Mouse (Mus musculus) forebrain, embryonic 12.5 days (tissue): ENCODE results near the gene Dtnbp1. TPM values are rescaled to one million over a fixed set of nuclear protein-coding genes. Genes with fewer than 3 reads are reported as not detected.

ENCODE experiments used
- ATAC-seq: fragments of 200-750 bp; cut with Nextera tagmentation; 2 replicates; pipeline ENCODE4 v1.8.0; 2017; ENCODE audit warnings: moderate TSS enrichment; ENCODE audit not compliant: low FRiP score
- H3K27ac ChIP-seq: fragments of 300-500 bp; sonication (generic); 2 replicates; pipeline ENCODE4 v1.5.1; 2016; ENCODE audit warnings: mild to moderate bottlenecking
- H3K27me3 ChIP-seq: fragments of 300-500 bp; sonication (generic); 2 replicates; pipeline ENCODE4 v1.6.1; 2016; ENCODE audit warnings: mild to moderate bottlenecking
- H3K36me3 ChIP-seq: fragments of 300-500 bp; sonication (generic); replicated peaks from 2 replicates; pipeline ENCODE4 v1.6.1; 2016; ENCODE audit warnings: mild to moderate bottlenecking
- H3K4me1 ChIP-seq: fragments of 300-500 bp; sonication (generic); 2 replicates; pipeline ENCODE4 v1.6.1; 2016
- H3K4me2 ChIP-seq: fragments of 300-500 bp; sonication (generic); 2 replicates; pipeline ENCODE4 v1.6.1; 2016; ENCODE audit warnings: mild to moderate bottlenecking, moderate library complexity
- H3K4me3 ChIP-seq: fragments of 300-500 bp; sonication (generic); replicated peaks from 2 replicates; pipeline ENCODE4 v1.5.1; 2016; ENCODE audit warnings: mild to moderate bottlenecking
- H3K9ac ChIP-seq: fragments of 300-500 bp; sonication (generic); 2 replicates; pipeline ENCODE4 v1.6.1; 2016; ENCODE audit warnings: mild to moderate bottlenecking
- H3K9me3 ChIP-seq: fragments of 300-500 bp; sonication (generic); 2 replicates; pipeline ENCODE4 v1.6.1; 2016
- WGBS: fragments of 180-500 bp; shearing (Covaris S2); methylation state at CpG from one replicate; pipeline ENCODE4 v1.1.7; 2016; 5-methylcytosine and 5-hydroxymethylcytosine counted together
- polyA plus RNA-seq: library from polyadenylated mRNA; unstranded; fragments of >200 nt; fragmentation: Nextera tagmentation; extraction: Ambion mirVana; gene quantifications from 2 replicates; pipeline ENCODE4 v1.2.1, GENCODE M21; 2016

Dtnbp1 gene
- polyA plus RNA-seq, 1 experiment from 2014 or later: 86.7 TPM

- Histone ChIP-seq H3K9ac (no peak overlapping the region), H3K27ac (no peak overlapping the region), H3K4me3 (no peak overlapping the region), H3K4me1 (peaks cover 25% of the 10 kb centered on the region), H3K4me2 (no peak overlapping the region), H3K9me3 (no peaks in the 10 kb centered on the region), H3K36me3 (peaks cover 3% of the 10 kb centered on the region; the same call in 1 of the 2 replicates), H3K27me3 (no peaks in the 10 kb centered on the region)
- WGBS: 94% methylated on average over 3 of the region's 3 CpGs
- no peak for ATAC-seq
These were observed 64.3 kb downstream of the Dtnbp1 start for GRCm38 (mm10) chr13:44937681-44938080.

GRCm38 (mm10) chr13:44933575-44933974 is 68.4 kb downstream of the Dtnbp1 start:
- Histone ChIP-seq H3K9ac (no peak overlapping the region), H3K27ac (no peak overlapping the region), H3K4me3 (no peak overlapping the region), H3K9me3 (no peaks in the 10 kb centered on the region), H3K4me1 (peaks cover 19% of the 10 kb centered on the region), H3K36me3 (0 out of 2 replicates have a peak, but pooled peaks cover 8% of the 10 kb centered on the region), H3K27me3 (no peaks in the 10 kb centered on the region), H3K4me2 (no peak overlapping the region)
- ATAC-seq: no peak
- WGBS: 53% methylated on average over 7 of the region's 7 CpGs

DNA sequence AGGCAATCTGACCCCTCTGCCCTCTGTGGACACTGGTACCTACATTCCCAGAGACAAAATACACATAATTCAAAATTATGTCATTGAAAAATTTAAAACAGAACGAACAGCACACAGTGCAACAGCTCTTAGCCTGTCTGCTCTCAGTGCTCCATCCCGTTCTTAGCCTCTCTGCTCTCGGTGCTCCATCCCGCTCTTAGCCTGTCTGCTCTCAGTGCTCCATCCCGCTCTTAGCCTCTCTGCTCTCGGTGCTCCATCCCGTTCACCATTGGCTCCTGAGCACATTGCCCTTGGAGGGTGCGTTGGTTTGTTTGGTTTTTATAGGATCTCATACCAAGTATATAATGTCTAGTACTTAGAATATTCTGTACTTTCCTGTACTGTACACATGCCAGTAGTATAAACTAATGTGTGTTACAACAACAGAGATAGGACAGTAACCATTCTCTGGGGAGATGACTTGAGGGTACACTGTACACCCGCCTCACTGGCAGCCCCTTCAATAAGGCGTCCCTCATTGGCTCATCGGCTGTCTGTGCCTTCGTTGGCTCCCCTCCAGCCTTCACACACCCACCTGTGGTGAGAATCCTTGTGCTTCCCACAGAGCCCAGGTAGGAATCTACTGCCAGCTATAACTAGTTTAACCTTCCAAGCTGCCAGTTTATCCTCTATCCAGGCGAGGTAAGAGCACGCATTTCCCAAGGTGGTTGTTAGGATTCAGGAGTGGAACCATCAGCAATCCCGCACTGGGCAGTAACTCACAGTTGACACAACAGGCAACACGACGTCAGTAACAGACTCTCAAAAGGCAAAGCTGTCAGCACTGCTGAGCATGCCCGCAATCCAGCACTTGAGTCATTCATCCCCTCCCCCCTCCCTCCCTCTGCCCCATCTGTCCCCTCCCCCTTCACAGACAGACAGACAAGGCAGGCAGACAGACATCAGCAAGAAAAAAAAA is 69.4 kb downstream of the Dtnbp1 start:
- Histone ChIP-seq H3K9me3 (no peaks in the 10 kb centered on the region), H3K4me2 (no peak overlapping the region), H3K9ac (no peak overlapping the region), H3K4me1 (peaks cover 19% of the 10 kb centered on the region), H3K36me3 (peaks cover 16% of the 10 kb centered on the region; the same call in 1 of the 2 replicates), H3K27ac (0 out of 2 replicates have a peak overlapping the region, but pooled peaks have one; percentile 46), H3K4me3 (no peak overlapping the region), H3K27me3 (no peaks in the 10 kb centered on the region)
- WGBS: 78% methylated on average over 18 of the region's 18 CpGs
- ATAC-seq: no peak

DNA sequence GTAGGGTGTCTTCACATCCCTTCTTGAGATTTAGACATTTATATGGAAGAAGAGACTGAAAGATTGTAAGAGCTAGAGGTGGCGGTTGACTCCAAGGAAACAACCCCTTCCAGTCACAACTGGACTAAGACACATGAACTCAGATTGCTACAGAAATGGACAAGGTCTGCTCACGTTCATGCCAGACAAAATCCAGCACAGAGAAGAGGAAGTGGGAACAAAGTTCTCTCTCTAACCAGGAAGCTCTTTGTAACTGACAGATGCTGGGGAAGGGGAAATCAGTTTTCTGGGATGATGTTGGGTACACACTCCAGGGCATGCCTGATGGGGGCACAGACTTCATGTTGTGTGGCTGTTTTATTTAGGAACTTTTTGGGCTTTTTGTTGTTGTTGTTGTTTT is 75.6 kb downstream of the Dtnbp1 start:
- peaks cover 68% of the 10 kb centered on the region for H3K36me3 ChIP-seq
- WGBS: 75% methylated on average over 2 of the region's 2 CpGs
- ATAC-seq: no peak

GRCm38 (mm10) chr13:44925173-44925572 is 76.8 kb downstream of the Dtnbp1 start:
- H3K9ac ChIP-seq: no peak overlapping the region
- no peaks in the 10 kb centered on the region for H3K4me1 ChIP-seq
- WGBS: 82% methylated on average over 2 of the region's 2 CpGs
- H3K27ac ChIP-seq: no peak overlapping the region
- no peak overlapping the region for H3K4me3 ChIP-seq
- H3K36me3 ChIP-seq: peaks cover 75% of the 10 kb centered on the region
- no peak for ATAC-seq
- no peaks in the 10 kb centered on the region for H3K27me3 ChIP-seq
- H3K9me3 ChIP-seq: no peaks in the 10 kb centered on the region
- H3K4me2 ChIP-seq: no peak overlapping the region

More for the DNA sequence above, 75.6 kb downstream of the Dtnbp1 start:
- no peaks in the 10 kb centered on the region for H3K4me1 ChIP-seq
- H3K27ac ChIP-seq: no peak overlapping the region
- no peak overlapping the region for H3K4me2 ChIP-seq
- H3K4me3 ChIP-seq: no peak overlapping the region
- no peaks in the 10 kb centered on the region for H3K27me3 ChIP-seq
- H3K9me3 ChIP-seq: no peaks in the 10 kb centered on the region
- no peak overlapping the region for H3K9ac ChIP-seq

- H3K9ac ChIP-seq: no peak overlapping the region
- no peaks in the 10 kb centered on the region for H3K27me3 ChIP-seq
- WGBS: 86% methylated on average over 3 of the region's 3 CpGs
- H3K4me3 ChIP-seq: no peak overlapping the region
- H3K9me3 ChIP-seq: no peaks in the 10 kb centered on the region
- no peak overlapping the region for H3K4me2 ChIP-seq
- peaks cover 86% of the 10 kb centered on the region for H3K36me3 ChIP-seq
- ATAC-seq: no peak
- no peak overlapping the region for H3K27ac ChIP-seq
- H3K4me1 ChIP-seq: no peaks in the 10 kb centered on the region
These were observed 77.9 kb downstream of the Dtnbp1 start for GRCm38 (mm10) chr13:44924042-44924441.

DNA sequence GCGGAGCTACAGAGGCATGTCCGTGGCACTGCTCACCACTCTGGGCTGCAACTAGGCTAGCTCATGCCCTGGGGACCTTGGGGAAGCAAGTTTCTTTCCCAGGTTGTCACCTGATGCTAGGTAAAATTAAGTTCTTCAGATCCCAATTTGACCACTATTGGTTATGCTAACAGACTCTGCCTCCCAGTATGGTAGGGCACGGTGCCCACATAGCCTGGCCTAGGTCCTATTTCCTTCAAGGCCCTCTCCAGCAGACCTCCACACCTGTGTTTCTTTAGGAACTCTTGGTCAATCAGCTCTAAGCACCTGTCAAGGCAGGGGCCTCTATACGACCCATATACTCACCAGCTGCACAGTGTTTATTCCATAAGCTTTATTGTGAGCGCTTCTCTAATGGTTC is 80.2 kb downstream of the Dtnbp1 start:
- no peak for ATAC-seq
- peaks cover 94% of the 10 kb centered on the region for H3K36me3 ChIP-seq

DNA sequence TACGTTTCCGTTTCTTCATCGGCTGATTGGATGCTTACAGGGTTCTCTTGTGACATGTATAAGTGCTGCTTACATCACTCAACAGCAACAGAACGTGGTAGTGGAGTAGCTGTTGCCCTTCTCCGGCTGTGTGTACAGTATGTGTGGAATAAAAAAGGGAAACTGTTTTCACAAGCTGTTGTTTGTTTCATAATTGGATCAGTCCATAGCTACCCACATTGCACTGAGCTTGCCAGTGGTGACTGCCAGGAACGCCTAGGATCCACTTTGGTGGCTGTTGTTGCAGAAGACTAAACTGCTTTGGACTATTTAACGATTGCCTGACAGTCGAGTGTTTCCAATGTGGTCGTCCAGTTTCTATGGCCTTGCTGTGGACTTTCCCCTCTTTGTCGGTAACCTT is 80.9 kb downstream of the Dtnbp1 start:
- Histone ChIP-seq H3K27me3 (no peaks in the 10 kb centered on the region), H3K4me3 (no peak overlapping the region), H3K27ac (no peak overlapping the region), H3K4me1 (no peaks in the 10 kb centered on the region), H3K9me3 (no peaks in the 10 kb centered on the region), H3K9ac (no peak overlapping the region), H3K4me2 (no peak overlapping the region), H3K36me3 (peaks cover 98% of the 10 kb centered on the region)
- 76% methylated on average over 10 of the region's 10 CpGs for WGBS
- no peak for ATAC-seq

More for the DNA sequence above, 80.2 kb downstream of the Dtnbp1 start:
- Histone ChIP-seq H3K9ac (no peak overlapping the region), H3K9me3 (no peaks in the 10 kb centered on the region), H3K4me1 (no peaks in the 10 kb centered on the region), H3K4me2 (no peak overlapping the region), H3K27ac (no peak overlapping the region), H3K27me3 (no peaks in the 10 kb centered on the region), H3K4me3 (no peak overlapping the region)
- 96% methylated on average over 5 of the region's 5 CpGs for WGBS

GRCm38 (mm10) chr13:44918269-44918668 is 83.7 kb downstream of the Dtnbp1 start:
- H3K9me3 ChIP-seq: no peaks in the 10 kb centered on the region
- H3K36me3 ChIP-seq: peaks cover 100% of the 10 kb centered on the region
- WGBS: 92% methylated on average over 2 of the region's 2 CpGs
- no peak overlapping the region for H3K27ac ChIP-seq
- no peak overlapping the region for H3K4me3 ChIP-seq
- H3K27me3 ChIP-seq: no peaks in the 10 kb centered on the region
- no peak overlapping the region for H3K9ac ChIP-seq
- H3K4me2 ChIP-seq: no peak overlapping the region
- no peak for ATAC-seq
- no peaks in the 10 kb centered on the region for H3K4me1 ChIP-seq

GRCm38 (mm10) chr13:44917202-44917601 is 84.7 kb downstream of the Dtnbp1 start:
- H3K36me3 ChIP-seq: peaks cover 99% of the 10 kb centered on the region
- H3K9me3 ChIP-seq: no peaks in the 10 kb centered on the region
- 90% methylated on average over 4 of the region's 4 CpGs for whole genome bisulfite sequencing
- no peak overlapping the region for H3K4me2 ChIP-seq
- H3K4me3 ChIP-seq: no peak overlapping the region
- peaks cover 3% of the 10 kb centered on the region; the same call in 1 of the 2 replicates for H3K4me1 ChIP-seq
- H3K9ac ChIP-seq: no peak overlapping the region
- H3K27me3 ChIP-seq: no peaks in the 10 kb centered on the region
- H3K27ac ChIP-seq: no peak overlapping the region
- no peak for ATAC-seq

- no peak for ATAC-seq
- Histone ChIP-seq H3K4me3 (no peak overlapping the region), H3K27ac (no peak overlapping the region), H3K9me3 (no peaks in the 10 kb centered on the region), H3K9ac (no peak overlapping the region), H3K4me2 (no peak overlapping the region), H3K4me1 (peaks cover 3% of the 10 kb centered on the region; the same call in 1 of the 2 replicates), H3K27me3 (no peaks in the 10 kb centered on the region), H3K36me3 (peaks cover 99% of the 10 kb centered on the region)
- 81% methylated on average over 4 of the region's 4 CpGs for WGBS
These were observed 86.0 kb downstream of the Dtnbp1 start for GRCm38 (mm10) chr13:44915945-44916344.

DNA sequence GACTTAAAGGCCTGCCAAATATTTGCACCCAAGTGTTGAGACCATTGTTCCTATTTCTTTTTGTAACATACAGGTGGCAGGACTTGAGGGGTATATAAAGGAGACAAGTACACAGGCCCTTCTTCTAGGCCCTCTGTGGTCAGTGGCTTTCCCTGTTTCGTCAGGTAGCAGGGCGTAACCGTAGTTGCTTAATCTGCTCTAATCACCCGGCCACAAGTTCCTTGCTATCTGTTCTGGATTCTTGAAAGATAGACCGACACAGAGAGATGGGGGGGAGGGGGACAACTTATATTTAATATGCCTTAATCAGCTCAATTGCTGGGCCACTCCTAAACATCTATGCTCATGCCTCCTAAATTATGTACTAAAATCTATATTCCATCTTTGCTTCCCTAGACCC is 86.6 kb downstream of the Dtnbp1 start:
- no peak overlapping the region for H3K4me2 ChIP-seq
- no peak overlapping the region for H3K27ac ChIP-seq
- no peak overlapping the region for H3K9ac ChIP-seq
- 95% methylated on average over 5 of the region's 5 CpGs for WGBS
- ATAC-seq: no peak
- peaks cover 3% of the 10 kb centered on the region; the same call in 1 of the 2 replicates for H3K4me1 ChIP-seq
- no peak overlapping the region for H3K4me3 ChIP-seq
- no peaks in the 10 kb centered on the region for H3K27me3 ChIP-seq
- H3K36me3 ChIP-seq: peaks cover 99% of the 10 kb centered on the region
- H3K9me3 ChIP-seq: no peaks in the 10 kb centered on the region

- no peak overlapping the region for H3K4me2 ChIP-seq
- peaks cover 96% of the 10 kb centered on the region for H3K36me3 ChIP-seq
- no peak overlapping the region for H3K4me3 ChIP-seq
- H3K27ac ChIP-seq: no peak overlapping the region
- H3K9ac ChIP-seq: no peak overlapping the region
- no peaks in the 10 kb centered on the region for H3K27me3 ChIP-seq
- no peak for ATAC-seq
- 68% methylated on average over 7 of the region's 7 CpGs for WGBS
- H3K9me3 ChIP-seq: no peaks in the 10 kb centered on the region
- peaks cover 6% of the 10 kb centered on the region; the same call in 1 of the 2 replicates for H3K4me1 ChIP-seq
These were observed 88.4 kb downstream of the Dtnbp1 start for GRCm38 (mm10) chr13:44913560-44913959.
